Mouse (Mus musculus) megakaryocyte, embryonic 14.5 days (primary cell): Measurements from ENCODE around the gene Tmem208. TPM values are rescaled to one million over a fixed set of nuclear protein-coding genes. Genes with fewer than 3 reads are reported as not detected.

Experiments
- H3K27me3 ChIP-seq: replicated peaks from 2 replicates; pipeline ENCODE3; 2012; ENCODE audit warnings: inconsistent platforms
- H3K36me3 ChIP-seq: replicated peaks from 2 replicates; pipeline ENCODE3; 2012; ENCODE audit warnings: low read length, inconsistent platforms, mixed read lengths
- H3K4me1 ChIP-seq: 2 replicates; pipeline ENCODE4 v1.6.1; 2012; ENCODE audit warnings: inconsistent platforms
- H3K4me3 ChIP-seq: replicated peaks from 2 replicates; pipeline ENCODE3; 2012; ENCODE audit warnings: moderate library complexity, mild to moderate bottlenecking, inconsistent platforms
- H3K9me3 ChIP-seq: 2 replicates; pipeline ENCODE4 v1.6.1; 2012; ENCODE audit warnings: inconsistent platforms
- FLI1 ChIP-seq: IDR thresholded peaks from 2 replicates; pipeline ENCODE4 v1.6.1; 2012; ENCODE audit warnings: low read length, inconsistent platforms, mixed read lengths
- GATA1 ChIP-seq: IDR thresholded peaks from 3 replicates; pipeline ENCODE4 v1.6.1; 2012; ENCODE audit warnings: mixed read lengths, low read length, inconsistent platforms, borderline replicate concordance
- polyA plus RNA-seq: library from polyadenylated mRNA; stranded (reverse); fragments of >175 nt; gene quantifications from 2 replicates; pipeline ENCODE4 v1.2.3, GENCODE M21; 2012; ENCODE audit warnings: low replicate concordance; ENCODE audit not compliant: insufficient read depth

Tmem208 gene
- polyA plus RNA-seq, result 61.6 and 71.6 TPM in 2 replicates

GRCm38 (mm10) chr8:105326141-105326672 is at the start of gene Tmem208, which contains the start of gene Lrrc29:
Gene Tmem208, plus strand, starts transcription at chr8:105326354.
Gene Lrrc29, minus strand, starts transcription at chr8:105326278.
- no peaks in the 10 kb centered on the region for H3K27me3 ChIP-seq
- peaks cover 86% of the 10 kb centered on the region for H3K4me1 ChIP-seq
- H3K4me3 ChIP-seq, result peak within 1 kb of the TSS; percentile 96
- no peaks in the 10 kb centered on the region for H3K9me3 ChIP-seq
- no peak for TF ChIP-seq GATA1
- TF ChIP-seq FLI1, result peak; percentile 93
- H3K36me3 ChIP-seq, result peaks cover 74% of the 10 kb centered on the region

- Histone ChIP-seq H3K4me1 (peaks cover 59% of the 10 kb centered on the region), H3K36me3 (peaks cover 10% of the 10 kb centered on the region), H3K9me3 (peaks cover 3% of the 10 kb centered on the region; the same call in 1 of the 2 replicates), H3K27me3 (peaks cover 73% of the 10 kb centered on the region), H3K4me3 (peak overlapping the region; percentile 89)
- TF ChIP-seq GATA1 (no peak), FLI1 (no peak)
Measured at GRCm38 (mm10) chr8:105278911-105279334, 47.2 kb upstream of the Tmem208 start.

- Histone ChIP-seq H3K4me1 (peaks cover 58% of the 10 kb centered on the region), H3K36me3 (peaks cover 16% of the 10 kb centered on the region), H3K4me3 (no peak overlapping the region), H3K9me3 (peaks cover 3% of the 10 kb centered on the region; the same call in 1 of the 2 replicates), H3K27me3 (peaks cover 62% of the 10 kb centered on the region)
- TF ChIP-seq FLI1, result no peak
- TF ChIP-seq GATA1, result no peak
Measured at GRCm38 (mm10) chr8:105280567-105280966, 45.6 kb upstream of the Tmem208 start.

GRCm38 (mm10) chr8:105281821-105282220 is 44.3 kb upstream of the Tmem208 start:
- Histone ChIP-seq H3K4me1 (peaks cover 54% of the 10 kb centered on the region), H3K36me3 (peaks cover 16% of the 10 kb centered on the region), H3K4me3 (no peak overlapping the region), H3K9me3 (peaks cover 3% of the 10 kb centered on the region; the same call in 1 of the 2 replicates), H3K27me3 (peaks cover 53% of the 10 kb centered on the region)
- TF ChIP-seq FLI1 (no peak), GATA1 (no peak)

GRCm38 (mm10) chr8:105282239-105282638 is 43.9 kb upstream of the Tmem208 start:
- Histone ChIP-seq H3K36me3 (peaks cover 16% of the 10 kb centered on the region), H3K4me1 (peaks cover 52% of the 10 kb centered on the region), H3K27me3 (peaks cover 49% of the 10 kb centered on the region), H3K9me3 (peaks cover 3% of the 10 kb centered on the region; the same call in 1 of the 2 replicates), H3K4me3 (no peak overlapping the region)
- TF ChIP-seq GATA1 (no peak), FLI1 (no peak)

- H3K4me1 ChIP-seq, result peaks cover 50% of the 10 kb centered on the region
- H3K4me3 ChIP-seq, result peak overlapping the region; percentile 89
- H3K9me3 ChIP-seq, result peaks cover 3% of the 10 kb centered on the region; the same call in 1 of the 2 replicates
- no peak for TF ChIP-seq FLI1
- no peak for TF ChIP-seq GATA1
- H3K27me3 ChIP-seq, result peaks cover 40% of the 10 kb centered on the region
- H3K36me3 ChIP-seq, result peaks cover 16% of the 10 kb centered on the region
Measured at GRCm38 (mm10) chr8:105283074-105283473, 43.1 kb upstream of the Tmem208 start.

- TF ChIP-seq GATA1 (no peak), FLI1 (no peak)
- Histone ChIP-seq H3K4me3 (no peak overlapping the region), H3K27me3 (peaks cover 17% of the 10 kb centered on the region), H3K9me3 (peaks cover 3% of the 10 kb centered on the region; the same call in 1 of the 2 replicates), H3K36me3 (peaks cover 16% of the 10 kb centered on the region), H3K4me1 (peaks cover 55% of the 10 kb centered on the region)
Measured at GRCm38 (mm10) chr8:105285514-105285913, 40.6 kb upstream of the Tmem208 start.

- Histone ChIP-seq H3K4me1 (peaks cover 62% of the 10 kb centered on the region), H3K4me3 (no peak overlapping the region), H3K36me3 (peaks cover 10% of the 10 kb centered on the region), H3K9me3 (no peaks in the 10 kb centered on the region), H3K27me3 (peaks cover 11% of the 10 kb centered on the region)
- TF ChIP-seq FLI1 (no peak), GATA1 (no peak)
Measured at GRCm38 (mm10) chr8:105286907-105287306, 39.2 kb upstream of the Tmem208 start.

- peaks cover 9% of the 10 kb centered on the region for H3K27me3 ChIP-seq
- H3K36me3 ChIP-seq, result peaks cover 19% of the 10 kb centered on the region
- H3K4me3 ChIP-seq, result no peak overlapping the region
- H3K9me3 ChIP-seq, result no peaks in the 10 kb centered on the region
- H3K4me1 ChIP-seq, result peaks cover 58% of the 10 kb centered on the region
- TF ChIP-seq FLI1, result no peak
- TF ChIP-seq GATA1, result no peak
Measured at GRCm38 (mm10) chr8:105288231-105288630, 37.9 kb upstream of the Tmem208 start.

GRCm38 (mm10) chr8:105288958-105289732 is 37.0 kb upstream of the Tmem208 start:
- TF ChIP-seq FLI1 (no peak), GATA1 (no peak; the same call in 2 of the 3 replicates)
- Histone ChIP-seq H3K27me3 (peaks cover 9% of the 10 kb centered on the region), H3K4me3 (peak overlapping the region; percentile 94), H3K36me3 (peaks cover 28% of the 10 kb centered on the region), H3K4me1 (peaks cover 61% of the 10 kb centered on the region), H3K9me3 (no peaks in the 10 kb centered on the region)
